Mouse (Mus musculus) CH12.LX (cell line): ENCODE measurements around the gene Ttbk1. TPM values are rescaled to one million over a fixed set of nuclear protein-coding genes. Genes with fewer than 3 reads are reported as not detected.

Experiments used
- DNase-seq: peaks from one replicate; pipeline ENCODE4 v3.0.0-alpha.2; 2013; ENCODE audit errors: extremely low read depth
- H3K27ac ChIP-seq: 2 replicates; pipeline ENCODE4 v1.5.1; 2012; ENCODE audit warnings: low read depth, mild to moderate bottlenecking, control low read depth, moderate library complexity; ENCODE audit not compliant: insufficient read depth
- H3K27me3 ChIP-seq: replicated peaks from 2 replicates; pipeline ENCODE3; 2012; ENCODE audit warnings: inconsistent platforms
- H3K36me3 ChIP-seq, 2 experiments: replicated peaks in 1 of 2; 2 replicates each; pipeline versions ENCODE3 to v1.6.1; 2012; ENCODE audit warnings: inconsistent platforms in 1 of 2, low read length in 1 of 2, mild to moderate bottlenecking in 1 of 2, mixed read lengths in 1 of 2, moderate library complexity in 1 of 2; ENCODE audit not compliant: control insufficient read depth in 1 of 2, insufficient read depth in 1 of 2
- H3K4me1 ChIP-seq, 2 experiments: 2 replicates each; pipeline ENCODE4 v1.6.1; 2012; ENCODE audit warnings: inconsistent platforms in 1 of 2, moderate library complexity in 1 of 2; ENCODE audit not compliant: insufficient read depth in 2 of 2, control insufficient read depth in 1 of 2
- H3K4me2 ChIP-seq: 2 replicates; pipeline ENCODE4 v1.6.1; 2012; ENCODE audit warnings: low read depth, mild to moderate bottlenecking, control low read depth; ENCODE audit not compliant: poor library complexity, insufficient read depth, severe bottlenecking
- H3K4me3 ChIP-seq, 3 experiments: fragments of 150-350 bp in 1 of 3; sonication (generic) in 1 of 3; replicated peaks in 1 of 3; 2 replicates each; pipeline versions ENCODE3 to v1.5.1; 2011 to 2012; ENCODE audit warnings: low read depth in 2 of 3, low read length in 2 of 3, mild to moderate bottlenecking in 2 of 3, moderate library complexity in 2 of 3, control low read depth in 1 of 3, improper control_type of control experiment in 1 of 3, inconsistent platforms in 1 of 3, mixed read lengths in 1 of 3; ENCODE audit not compliant: poor library complexity in 1 of 3
- H3K79me2 ChIP-seq: replicated peaks from 2 replicates; pipeline ENCODE4 v1.6.1; 2012; ENCODE audit warnings: mild to moderate bottlenecking, moderate library complexity; ENCODE audit not compliant: control insufficient read depth, poor library complexity, insufficient read depth, severe bottlenecking; ENCODE audit errors: extremely low read depth
- H3K9ac ChIP-seq: 2 replicates; pipeline ENCODE4 v1.6.1; 2012; ENCODE audit warnings: low read depth, mild to moderate bottlenecking, control low read depth, moderate library complexity; ENCODE audit not compliant: insufficient read depth
- H3K9me3 ChIP-seq: replicated peaks from 2 replicates; pipeline ENCODE3; 2012; ENCODE audit warnings: low read length, inconsistent platforms, mixed read lengths
- BHLHE40 ChIP-seq: IDR thresholded peaks from 2 replicates; pipeline ENCODE4 v1.6.1; 2011; ENCODE audit warnings: mild to moderate bottlenecking, low read depth, low read length, improper control_type of control experiment
- CHD1 ChIP-seq: IDR thresholded peaks from 2 replicates; pipeline ENCODE4 v1.6.1; 2012; ENCODE audit warnings: low read depth, low read length, improper control_type of control experiment, inconsistent platforms
- CHD2 ChIP-seq: IDR thresholded peaks from 2 replicates; pipeline ENCODE4 v1.6.1; 2011; ENCODE audit warnings: low read length, improper control_type of control experiment
- CTCF ChIP-seq, 2 experiments: IDR thresholded peaks in 1 of 2; conservative IDR thresholded peaks in 1 of 2; 2 replicates each; pipeline ENCODE4 v1.5.1; 2011 to 2012; ENCODE audit warnings: low read depth in 2 of 2, low read length in 2 of 2, improper control_type of control experiment in 1 of 2, inconsistent platforms in 1 of 2, mild to moderate bottlenecking in 1 of 2, moderate library complexity in 1 of 2
- E2F4 ChIP-seq: IDR thresholded peaks from 2 replicates; pipeline ENCODE4 v1.6.1; 2011; ENCODE audit warnings: low read depth, low read length, improper control_type of control experiment; ENCODE audit not compliant: insufficient replicate concordance
- ELF1 ChIP-seq: IDR thresholded peaks from 2 replicates; pipeline ENCODE4 v1.6.1; 2014; ENCODE audit warnings: low read depth, mild to moderate bottlenecking, inconsistent platforms, low read length, improper control_type of control experiment
- EP300 ChIP-seq: IDR thresholded peaks from 2 replicates; pipeline ENCODE4 v1.6.1; 2011; ENCODE audit warnings: low read length, improper control_type of control experiment
- HCFC1 ChIP-seq: IDR thresholded peaks from 2 replicates; pipeline ENCODE4 v1.6.1; 2012; ENCODE audit warnings: low read depth, mild to moderate bottlenecking, inconsistent platforms, low read length, improper control_type of control experiment
- IRF4 ChIP-seq: IDR thresholded peaks from 2 replicates; pipeline ENCODE4 v1.6.1; 2014; ENCODE audit warnings: low read depth, mild to moderate bottlenecking, inconsistent platforms, low read length, improper control_type of control experiment
- JUND ChIP-seq: conservative IDR thresholded peaks from 2 replicates; pipeline ENCODE4 v1.6.1; 2011; ENCODE audit warnings: low read depth, low read length, improper control_type of control experiment
- MEF2A ChIP-seq: IDR thresholded peaks from 2 replicates; pipeline ENCODE4 v1.6.1; 2014; ENCODE audit warnings: low read depth, mild to moderate bottlenecking, inconsistent platforms, low read length, improper control_type of control experiment, borderline replicate concordance
- MYC ChIP-seq: IDR thresholded peaks from 2 replicates; pipeline ENCODE4 v1.6.1; 2011; ENCODE audit warnings: low read depth, mild to moderate bottlenecking, improper control_type of control experiment, low read length
- NRF1 ChIP-seq: IDR thresholded peaks from 2 replicates; pipeline ENCODE4 v1.6.1; 2014; ENCODE audit warnings: low read depth, mild to moderate bottlenecking, inconsistent platforms, low read length, improper control_type of control experiment, moderate library complexity
- POLR2A ChIP-seq: IDR thresholded peaks from 2 replicates; pipeline ENCODE4 v1.6.1; 2011; ENCODE audit warnings: low read depth, mild to moderate bottlenecking, improper control_type of control experiment, low read length
- POLR2AphosphoS2 ChIP-seq: IDR thresholded peaks from 2 replicates; pipeline ENCODE4 v1.6.1; 2011; ENCODE audit warnings: low read depth, low read length, improper control_type of control experiment
- RAD21 ChIP-seq: IDR thresholded peaks from 2 replicates; pipeline ENCODE4 v1.6.1; 2011; ENCODE audit warnings: low read depth, mild to moderate bottlenecking, low read length, improper control_type of control experiment, moderate library complexity
- RCOR1 ChIP-seq: conservative IDR thresholded peaks from 2 replicates; pipeline ENCODE4 v1.6.1; 2012; ENCODE audit warnings: low read depth, mild to moderate bottlenecking, inconsistent platforms, low read length, improper control_type of control experiment
- SIN3A ChIP-seq: IDR thresholded peaks from 2 replicates; pipeline ENCODE4 v1.6.1; 2012; ENCODE audit warnings: low read length, improper control_type of control experiment, inconsistent platforms
- SMC3 ChIP-seq: IDR thresholded peaks from 2 replicates; pipeline ENCODE4 v1.6.1; 2011; ENCODE audit warnings: low read depth, low read length, improper control_type of control experiment
- TBP ChIP-seq: conservative IDR thresholded peaks from 2 replicates; pipeline ENCODE4 v1.6.1; 2011; ENCODE audit warnings: low read depth, low read length, improper control_type of control experiment
- UBTF ChIP-seq: IDR thresholded peaks from 2 replicates; pipeline ENCODE4 v1.6.1; 2012; ENCODE audit warnings: low read depth, mild to moderate bottlenecking, inconsistent platforms, low read length, improper control_type of control experiment, moderate library complexity
- USF2 ChIP-seq: conservative IDR thresholded peaks from 2 replicates; pipeline ENCODE4 v1.6.1; 2011; ENCODE audit warnings: low read depth, low read length, improper control_type of control experiment
- ZC3H11A ChIP-seq: IDR thresholded peaks from 2 replicates; pipeline ENCODE4 v1.6.1; 2012; ENCODE audit warnings: low read depth, mild to moderate bottlenecking, inconsistent platforms, low read length, improper control_type of control experiment
- ZKSCAN1 ChIP-seq: IDR thresholded peaks from 2 replicates; pipeline ENCODE4 v1.6.1; 2012; ENCODE audit warnings: low read depth, inconsistent platforms, low read length, improper control_type of control experiment, borderline replicate concordance
- ZMIZ1 ChIP-seq: IDR thresholded peaks from 2 replicates; pipeline ENCODE4 v1.6.1; 2012; ENCODE audit warnings: low read depth, mild to moderate bottlenecking, inconsistent platforms, low read length, improper control_type of control experiment
- ZNF384 ChIP-seq: IDR thresholded peaks from 2 replicates; pipeline ENCODE4 v1.6.1; 2012; ENCODE audit warnings: low read depth, low read length, improper control_type of control experiment, inconsistent platforms
- dilution Hi-C: fragments of 300-500 bp; cut with MboI; formaldehyde crosslinking; loops from 2 replicates; pipeline ENCODE4 v1.14.3; 2020; ENCODE audit warnings: low sequenced_read_pairs; ENCODE audit not compliant: extremely low pct_unique_long_range_greater_than_20kb, extremely low pct_ligation_motif_present
- in situ Hi-C: fragments of 300-500 bp; cut with MboI; formaldehyde crosslinking; loops from 3 replicates; pipeline ENCODE4 v1.14.3; 2019; ENCODE audit warnings: low sequenced_read_pairs, low pct_ligation_motif_present, low pct_unique_long_range_greater_than_20kb, mixed read lengths
- polyA plus RNA-seq: library from polyadenylated mRNA; unstranded; fragments of >175 nt; gene quantifications from 2 replicates; pipeline ENCODE4 v1.2.1, GENCODE M21; 2012; ENCODE audit warnings: low read depth; ENCODE audit not compliant: insufficient read length
- total RNA-seq, 2 experiments: library from RNA; depleted of rRNA; stranded (reverse); fragments of 300-350 nt in 1 of 2; fragments of >200 nt in 1 of 2; gene quantifications; 2 replicates each; pipeline ENCODE4 v1.2.3; 2012 to 2014

The Ttbk1 gene
- total RNA-seq (2012; rRNA removed), result 0.04 and 0.08 TPM in 2 replicates
- total RNA-seq (2014; rRNA removed), result not detected in 2 replicates
- polyA plus RNA-seq, result not detected in 2 replicates

DNA sequence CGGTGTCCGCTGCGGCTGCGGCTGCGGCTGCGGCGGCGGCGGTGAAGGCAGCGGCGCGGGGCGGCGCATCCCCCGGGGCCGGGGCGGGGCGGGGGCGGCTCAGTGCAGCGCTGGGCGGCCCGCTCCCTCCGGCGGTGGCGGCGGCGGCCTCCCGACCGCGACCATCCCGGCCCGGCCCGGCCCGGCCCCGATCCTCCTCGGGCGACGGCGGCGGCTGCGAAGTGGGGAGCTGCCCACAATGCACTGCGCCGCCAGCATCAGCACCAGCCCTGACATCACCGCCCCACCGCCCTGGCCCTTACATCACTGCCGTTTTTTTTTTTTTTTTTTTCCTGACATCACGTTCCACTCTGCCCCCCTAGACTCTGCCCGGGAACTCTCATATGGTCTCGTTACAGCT lies at the start of gene Ttbk1:
Ttbk1 (minus strand) TSS at position 245 of the 400 bp plus-strand sequence.
- no peak for DNase-seq
- no peak within 1 kb of the TSS for H3K9ac ChIP-seq
- in situ Hi-C loops, result no loop called here

GRCm38 (mm10) chr17:46525579-46526307 lies 38.3 kb upstream of the Ttbk1 start:
- no peaks in the 10 kb centered on the region for H3K79me2 ChIP-seq
- DNase-seq, result peak; percentile 57
- no peak overlapping the region for H3K4me3 ChIP-seq
- dilution Hi-C loops (no loop called here), in situ Hi-C loops (no loop called here)
- no peak for TF ChIP-seq TBP
- no peak for TF ChIP-seq MEF2A
- peak; percentile 65 to 89; a peak in 3 of 4 replicates for TF ChIP-seq CTCF (conservative IDR thresholded peaks at IDR 0.05 in 1 of 2, IDR thresholded peaks at IDR 0.05 in 1 of 2; ENCODE audit: low read depth in 2 of 2, low read length in 2 of 2)
- no peak for TF ChIP-seq UBTF
- peak; percentile 94 for TF ChIP-seq SMC3
- TF ChIP-seq POLR2A, result no peak
- 0 out of 2 replicates have a peak, but pooled peaks have one; percentile 10 for TF ChIP-seq ZC3H11A
- no peak for TF ChIP-seq ELF1
- no peak for TF ChIP-seq USF2
- no peak for TF ChIP-seq JUND
- TF ChIP-seq RAD21, result peak; percentile 61
- TF ChIP-seq CHD2, result no peak
- no peak for TF ChIP-seq IRF4
- no peak for TF ChIP-seq BHLHE40
- no peak for TF ChIP-seq MYC
- no peak for TF ChIP-seq ZKSCAN1
- TF ChIP-seq SIN3A, result no peak
- TF ChIP-seq RCOR1, result no peak
- TF ChIP-seq ZMIZ1, result no peak
- TF ChIP-seq HCFC1, result no peak
- TF ChIP-seq POLR2AphosphoS2, result no peak
- no peak for TF ChIP-seq NRF1
- TF ChIP-seq ZNF384, result no peak
- no peak for TF ChIP-seq CHD1
- H3K9me3 ChIP-seq, result no peaks in the 10 kb centered on the region
- H3K4me2 ChIP-seq, result no peak overlapping the region
- H3K9ac ChIP-seq, result no peak overlapping the region
- H3K27ac ChIP-seq, result no peak overlapping the region
- no peaks in the 10 kb centered on the region for H3K36me3 ChIP-seq
- 0 out of 4 replicates have a peak, but pooled peaks cover 0 to 4% of the 10 kb centered on the region in 2 experiments for H3K4me1 ChIP-seq
- H3K27me3 ChIP-seq, result peaks cover 2% of the 10 kb centered on the region

More for the DNA sequence above, at the start of gene Ttbk1:
- Histone ChIP-seq H3K4me3 (no peak within 1 kb of the TSS), H3K36me3 (no peaks in the 10 kb centered on the region), H3K27ac (no peak within 1 kb of the TSS), H3K79me2 (no peaks in the 10 kb centered on the region), H3K27me3 (peaks cover 84% of the 10 kb centered on the region), H3K4me2 (no peak within 1 kb of the TSS), H3K4me1 (peaks cover 12 to 13% of the 10 kb centered on the region in 2 experiments), H3K9me3 (no peaks in the 10 kb centered on the region)
- dilution Hi-C loops, result no loop called here
- TF ChIP-seq EP300 (no peak), E2F4 (no peak), CTCF (conservative IDR thresholded peaks at IDR 0.05 in 1 of 2, IDR thresholded peaks at IDR 0.05 in 1 of 2; ENCODE audit: low read depth in 2 of 2, low read length in 2 of 2) (no peak)
